Mouse (Mus musculus) adrenal gland, postnatal 36 days (tissue): ENCODE data around the gene Cpox. TPM values are rescaled to one million over a fixed set of nuclear protein-coding genes. Genes with fewer than 3 reads are reported as not detected.
A peak's percentile ranks its signal among the peaks of the same experiment; 100 is the strongest.

Experiments used
- DNase-seq, 2 experiments: peaks; one replicate each; pipeline ENCODE4 v3.0.0; 2021; ENCODE audit warnings: mixed read lengths in 1 of 2
- total RNA-seq, 2 experiments: library from RNA; stranded (reverse); gene quantifications; 2 replicates each; pipeline ENCODE4 v1.2.3; 2021

Gene Cpox
- total RNA-seq, 2 experiments from 2014 or later: 17.0 to 18.9 TPM

DNA sequence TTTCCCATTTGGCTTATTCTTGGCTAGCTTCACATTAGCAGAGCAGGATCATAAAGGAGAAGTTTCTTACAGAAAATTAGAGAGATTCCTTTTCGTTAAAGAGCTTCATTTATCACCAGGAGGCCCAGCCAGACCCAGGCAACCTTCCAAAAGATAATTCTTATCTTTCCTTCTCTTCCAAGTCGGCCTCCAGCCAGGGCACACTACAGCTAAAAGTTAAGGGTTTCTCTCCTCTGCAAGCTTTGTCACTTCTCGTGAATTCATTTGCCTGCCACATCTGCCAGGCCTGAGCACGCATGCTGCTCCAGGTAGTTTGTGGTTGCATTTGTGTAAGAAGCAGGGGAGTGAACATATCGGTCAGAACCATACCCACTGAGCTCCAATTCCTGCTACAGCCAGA, 828 bp upstream of the Cpox start:
- DNase-seq: peak; percentile 5 to 30

DNA sequence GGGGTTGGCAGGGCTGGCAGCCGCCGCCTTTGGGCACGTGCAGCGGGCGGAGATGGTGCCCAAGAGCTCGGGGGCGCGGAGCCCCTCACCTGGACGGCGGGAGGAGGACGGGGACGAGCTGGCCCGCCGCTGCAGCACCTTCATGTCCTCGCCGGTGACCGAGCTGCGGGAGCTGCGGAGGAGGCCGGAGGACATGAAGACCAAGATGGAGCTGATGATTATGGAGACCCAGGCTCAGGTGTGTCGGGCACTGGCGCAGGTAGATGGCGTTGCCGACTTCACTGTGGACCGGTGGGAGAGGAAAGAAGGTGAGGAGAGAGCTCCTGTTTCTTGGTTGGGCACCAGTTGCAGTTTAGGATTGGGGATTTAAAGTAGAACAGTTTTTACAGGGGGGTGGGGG, 551 bp downstream of the Cpox start:
- DNase-seq: no peak

DNA sequence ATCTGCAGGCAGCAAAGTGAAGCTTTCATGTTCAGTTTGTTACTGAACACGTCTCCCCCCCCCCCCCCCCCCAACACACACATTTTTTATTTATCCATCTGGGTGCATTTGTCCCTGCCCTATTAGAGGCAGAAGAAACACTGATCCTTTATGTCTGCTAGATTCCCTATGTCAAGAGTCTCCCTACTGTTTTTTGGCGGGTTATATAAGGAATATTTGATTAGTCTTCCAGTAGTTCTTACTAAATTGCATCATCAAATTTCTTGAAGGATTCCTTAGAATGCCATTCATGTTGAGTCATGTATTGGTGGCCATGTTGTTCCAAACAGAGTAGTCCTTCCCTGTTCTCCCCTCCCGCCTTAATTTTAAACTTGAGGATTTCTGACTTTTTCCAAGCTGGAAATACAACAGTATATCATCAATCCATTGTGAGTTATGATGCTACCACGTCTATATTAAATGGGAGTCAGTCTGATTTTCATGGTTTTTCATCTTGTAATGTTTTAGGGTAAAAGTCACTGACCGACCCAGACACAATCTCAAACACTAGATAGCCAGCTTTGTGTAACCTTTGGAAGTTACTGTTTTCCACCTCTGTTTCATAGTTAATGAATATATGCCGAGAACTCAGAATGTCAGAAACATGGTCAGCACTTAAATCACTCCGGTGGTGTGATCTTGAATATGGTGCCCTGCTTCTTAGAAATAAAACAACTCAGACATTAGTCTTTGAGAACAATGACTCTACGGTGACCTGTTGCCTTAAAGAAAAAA, 1.3 kb downstream of the Cpox start:
- no peak for DNase-seq

DNA sequence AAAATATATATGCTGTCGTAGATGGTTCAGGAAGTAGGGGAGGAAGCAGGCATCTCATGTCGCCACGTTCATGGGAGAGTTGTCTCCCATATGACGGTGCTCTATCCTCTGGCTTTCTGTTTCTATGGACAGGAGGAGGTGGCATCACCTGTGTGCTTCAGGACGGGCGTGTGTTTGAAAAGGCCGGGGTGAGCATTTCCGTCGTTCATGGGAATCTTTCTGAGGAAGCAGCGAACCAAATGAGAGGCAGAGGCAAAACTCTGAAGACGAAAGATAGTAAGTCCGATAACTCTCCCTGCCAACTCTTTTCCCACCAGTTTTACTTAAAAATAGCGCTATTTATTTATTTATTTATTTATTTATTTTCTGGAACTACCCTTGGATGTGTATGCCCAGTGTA, 2.3 kb downstream of the Cpox start:
- DNase-seq: no peak

DNA sequence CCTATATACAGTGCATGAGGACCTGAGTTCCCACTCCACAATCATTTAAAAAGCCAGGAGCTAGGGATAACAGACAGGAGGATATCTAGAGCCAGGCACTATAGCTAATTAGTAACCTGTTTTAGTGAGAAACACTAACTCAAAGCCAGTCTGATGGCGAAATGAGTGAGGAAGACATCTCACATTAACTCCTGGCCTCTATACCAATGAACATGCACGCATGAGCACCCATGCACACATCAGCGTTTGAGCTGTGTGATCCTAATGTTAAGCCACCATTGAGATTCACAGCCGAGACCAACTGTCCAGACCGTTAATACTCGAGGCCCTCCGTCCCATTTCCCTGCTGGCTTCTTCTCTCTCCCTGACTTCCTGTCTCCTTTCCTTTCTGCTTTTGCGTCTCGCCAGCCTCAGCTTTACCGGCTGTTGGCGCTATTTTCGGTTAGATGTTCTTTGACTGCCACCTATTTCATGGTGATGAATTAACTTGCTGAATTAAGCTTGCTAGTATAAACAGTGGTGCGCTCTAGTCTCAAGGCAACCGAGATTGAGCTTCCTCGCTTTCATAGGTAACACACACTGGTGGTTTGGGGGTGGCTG, 3.8 kb downstream of the Cpox start:
- DNase-seq: no peak

DNA sequence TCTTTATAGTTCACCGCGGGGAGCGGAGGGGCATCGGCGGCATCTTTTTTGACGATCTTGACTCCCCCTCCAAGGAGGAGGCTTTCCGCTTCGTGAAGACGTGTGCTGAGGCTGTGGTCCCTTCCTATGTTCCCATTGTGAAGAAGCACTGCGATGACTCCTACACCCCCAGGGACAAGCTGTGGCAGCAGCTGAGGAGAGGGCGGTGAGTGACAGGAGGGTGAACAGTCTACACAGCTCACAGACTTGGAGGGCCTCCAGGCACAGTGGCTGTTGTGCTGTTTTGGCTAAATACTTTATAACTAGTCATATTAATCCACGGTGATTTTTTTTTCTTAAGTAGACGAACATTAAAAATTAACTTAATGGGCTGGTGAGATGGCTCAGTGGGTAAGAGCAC, 5.2 kb downstream of the Cpox start:
- no peak for DNase-seq

DNA sequence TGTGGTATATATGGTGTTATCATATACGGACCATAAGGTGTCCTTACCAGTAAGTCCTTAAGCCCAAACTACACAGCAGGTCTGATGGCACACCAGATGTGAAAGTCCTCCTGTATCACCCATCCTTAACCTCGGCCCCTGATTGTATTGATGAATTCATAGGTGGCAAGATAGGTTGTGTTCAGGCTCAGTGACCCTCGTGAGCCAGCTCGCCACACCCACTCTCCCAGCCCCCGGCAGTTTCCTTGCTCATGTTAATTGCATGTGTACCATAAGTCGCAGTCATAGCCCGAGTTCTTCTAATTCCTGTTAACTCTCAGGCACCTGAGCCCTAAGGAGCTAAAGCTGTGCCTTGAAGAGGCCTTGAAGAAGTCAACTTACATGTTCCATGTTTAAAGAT, 6.1 kb downstream of the Cpox start:
- no peak for DNase-seq

DNA sequence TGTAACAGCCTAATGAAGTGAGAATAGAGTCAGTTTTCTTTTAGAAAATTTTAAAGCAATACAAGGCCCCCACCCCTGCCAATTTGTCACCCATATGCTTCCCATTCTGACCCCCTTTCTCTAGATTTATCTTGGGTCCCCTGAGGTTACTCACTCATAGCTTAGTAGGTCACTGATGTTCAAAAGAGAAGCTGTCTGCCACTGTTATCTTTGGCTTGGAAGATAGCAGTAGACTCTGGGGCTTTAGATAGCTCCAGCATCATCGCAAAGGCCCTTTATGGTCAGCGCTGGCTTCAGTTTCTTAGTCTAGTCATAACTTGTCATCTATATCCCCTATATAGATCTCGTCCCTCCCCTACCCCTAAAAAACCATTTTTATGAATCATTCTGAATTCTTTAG, 6.5 kb downstream of the Cpox start:
- DNase-seq: no peak

DNA sequence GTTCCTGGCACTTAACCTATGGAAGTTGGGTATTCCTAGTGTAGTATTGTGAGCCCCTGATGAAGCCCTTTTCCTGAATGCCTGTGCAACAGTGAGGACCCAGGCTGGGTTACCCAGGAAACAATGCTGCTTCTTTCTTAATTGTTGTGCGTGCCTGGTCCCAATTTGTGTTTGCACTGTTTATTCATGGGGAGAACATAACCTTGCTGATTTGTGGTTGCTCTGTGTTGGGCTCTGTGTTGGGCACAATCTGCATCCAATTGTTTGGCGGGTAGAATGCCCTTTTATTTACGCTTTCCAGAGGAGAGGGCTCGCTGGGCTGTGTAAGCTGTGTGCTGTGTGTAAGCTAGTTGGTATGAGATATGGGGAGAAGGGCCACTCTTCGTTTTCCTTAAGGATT, 7.4 kb downstream of the Cpox start:
- DNase-seq: no peak

DNA sequence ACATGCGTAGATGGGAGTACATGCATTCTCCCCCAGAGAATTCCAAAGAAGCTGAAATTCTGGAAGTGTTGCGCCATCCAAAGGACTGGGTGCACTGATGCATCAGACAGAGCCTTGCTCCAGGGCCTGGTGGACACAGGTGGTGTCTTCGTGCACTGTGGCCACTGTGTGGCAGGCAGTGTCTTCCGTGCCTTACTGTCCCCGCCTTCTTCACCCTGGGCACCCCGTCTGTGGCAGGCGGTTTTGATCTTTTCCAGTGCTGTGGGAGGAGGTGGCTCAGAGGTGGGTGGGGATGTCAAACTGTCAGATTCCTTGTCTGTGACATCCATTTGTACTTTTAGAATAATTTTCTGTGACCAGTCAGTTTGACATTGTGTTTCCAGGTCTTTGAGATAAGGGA, 8.6 kb downstream of the Cpox start:
- no peak for DNase-seq

DNA sequence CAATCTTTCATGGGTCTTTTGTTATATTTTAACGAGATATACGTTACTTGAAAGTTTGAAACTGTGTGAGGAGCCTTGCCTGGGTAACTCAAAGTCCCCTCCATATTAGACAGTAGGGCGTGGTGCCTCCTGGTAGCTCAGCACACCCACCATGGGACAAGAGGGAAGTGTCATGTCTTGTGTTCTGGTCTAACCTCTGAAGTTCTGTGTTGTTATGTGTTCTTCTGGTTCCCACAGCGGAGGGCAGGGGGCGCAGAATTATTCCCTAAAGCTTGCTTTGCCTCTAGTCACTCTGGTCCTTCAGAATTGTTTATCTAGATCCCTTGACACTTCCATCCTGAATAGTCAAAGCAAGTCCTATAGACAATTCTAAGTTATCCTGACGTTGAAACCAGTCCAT, 12.0 kb downstream of the Cpox start:
- no peak for DNase-seq

DNA sequence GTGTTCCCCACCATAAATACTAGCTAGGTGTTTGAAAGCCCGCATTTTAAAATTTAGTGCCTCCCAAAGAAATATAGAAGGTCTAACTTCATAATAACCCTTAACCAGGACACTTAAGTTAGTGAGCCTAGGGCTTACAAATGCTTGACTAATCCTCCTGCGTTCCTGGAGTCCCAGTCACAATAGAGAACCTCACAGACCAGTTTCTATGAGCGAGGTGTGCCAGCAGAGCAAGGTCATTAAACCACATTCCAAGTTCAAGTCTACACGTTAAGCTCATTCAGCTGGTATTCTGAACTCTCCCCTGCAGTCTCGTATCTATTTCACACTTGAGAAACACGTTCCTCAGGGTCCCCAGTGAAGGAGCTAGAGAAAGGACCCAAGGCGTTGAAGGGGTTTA, 12.8 kb downstream of the Cpox start:
- DNase-seq: no peak

DNA sequence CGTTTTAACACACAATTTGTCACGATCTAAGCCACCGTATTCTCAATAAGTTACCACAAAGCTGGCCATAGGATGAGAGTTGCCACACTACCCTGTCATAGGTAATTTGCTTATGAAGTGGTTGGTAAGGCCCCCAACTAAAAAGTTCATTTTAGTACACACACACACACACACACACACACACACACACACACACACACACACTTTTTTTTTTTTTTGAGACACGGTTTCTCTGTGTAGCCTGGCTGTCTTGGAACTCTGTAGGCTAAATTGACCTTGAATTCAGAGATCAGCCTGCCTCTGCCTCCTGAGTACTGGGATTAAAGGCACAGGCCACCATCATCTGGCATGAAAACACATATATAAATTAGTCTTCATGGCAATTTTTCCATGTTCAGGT, 13.8 kb downstream of the Cpox start:
- no peak for DNase-seq

DNA sequence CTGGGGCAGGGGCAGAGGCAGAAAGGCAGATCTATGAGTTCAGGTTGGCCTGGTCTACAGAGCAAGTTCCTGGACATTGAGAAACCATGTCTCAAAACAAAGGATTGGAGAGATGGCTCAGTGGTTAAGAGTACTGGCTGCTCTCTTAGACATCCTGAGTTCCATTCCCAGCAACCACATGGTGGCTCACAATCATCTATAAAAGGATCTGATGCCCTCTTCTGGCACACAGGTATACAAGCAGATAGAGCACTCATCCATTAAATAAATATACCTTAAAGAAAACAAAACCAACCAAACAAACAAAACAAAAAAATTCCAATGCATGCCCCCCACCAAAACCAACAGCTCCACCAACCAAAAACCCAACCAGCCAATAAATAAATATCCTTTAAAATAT, 14.4 kb downstream of the Cpox start:
- no peak for DNase-seq

DNA sequence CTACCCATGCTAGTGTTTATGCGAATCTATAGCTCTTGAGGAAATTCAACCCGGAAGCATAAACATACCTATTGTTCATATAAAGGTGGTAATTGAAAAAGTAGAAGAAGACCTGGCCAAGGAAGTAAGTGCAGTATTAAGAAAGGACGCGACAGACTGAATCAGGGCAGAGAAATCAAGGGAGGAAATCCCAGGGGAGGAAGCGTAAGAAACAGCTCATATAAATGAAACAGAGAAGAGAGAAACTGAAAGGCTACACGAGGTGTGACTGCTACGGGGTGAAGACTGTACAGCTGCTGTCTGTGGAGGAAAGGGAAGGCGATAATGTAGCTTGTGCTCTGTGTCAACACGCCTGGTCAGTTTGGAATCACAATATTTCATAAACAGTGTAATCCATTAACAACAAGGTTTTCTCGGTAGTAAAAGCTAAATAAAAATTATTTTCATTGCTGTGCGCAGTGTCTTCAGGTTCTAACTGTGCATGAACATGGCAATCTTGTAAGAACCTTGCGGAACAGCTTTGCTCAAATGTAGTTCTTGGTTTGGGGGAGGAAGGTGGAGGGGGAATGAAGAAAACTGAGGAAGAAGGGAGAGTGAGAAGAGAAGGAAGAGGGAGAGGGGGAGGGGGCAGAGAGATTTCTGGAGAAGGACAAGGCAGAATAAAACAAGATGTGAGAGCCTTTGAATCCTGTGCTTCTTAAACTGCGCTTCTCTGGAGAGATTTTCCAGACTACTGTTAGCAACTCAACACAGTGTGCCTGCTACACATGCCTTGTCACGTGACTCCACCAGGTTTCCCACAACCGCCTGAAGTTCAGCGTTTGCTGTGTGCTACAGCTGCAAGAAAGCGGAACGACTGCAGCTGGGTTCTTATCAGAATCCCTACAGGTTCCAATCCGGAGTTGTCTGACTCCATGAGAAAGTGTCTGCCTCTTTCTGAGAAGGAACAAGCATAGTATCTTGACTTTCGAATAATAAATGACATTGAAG, 15.8 kb downstream of the Cpox start:
- no peak for DNase-seq

DNA sequence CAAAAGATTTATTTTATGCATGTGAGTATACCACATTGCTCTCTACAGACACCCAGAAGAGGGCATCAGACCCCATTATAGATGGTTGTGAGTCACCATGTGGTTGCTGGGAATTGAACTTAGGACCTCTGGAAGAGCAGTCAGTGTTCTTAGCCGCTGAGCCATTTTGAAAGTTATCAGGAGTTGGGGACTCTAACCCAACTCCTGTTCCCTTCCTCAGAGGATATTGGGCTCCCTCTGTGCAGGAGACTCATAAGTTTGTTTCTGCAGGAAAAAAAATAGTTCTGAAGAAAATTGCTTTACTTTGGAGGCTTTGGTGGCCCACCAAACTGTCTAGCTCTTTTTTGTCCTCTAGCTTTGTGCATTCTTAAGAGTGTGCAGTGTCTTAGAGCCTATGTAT, 18.4 kb downstream of the Cpox start:
- DNase-seq: no peak

DNA sequence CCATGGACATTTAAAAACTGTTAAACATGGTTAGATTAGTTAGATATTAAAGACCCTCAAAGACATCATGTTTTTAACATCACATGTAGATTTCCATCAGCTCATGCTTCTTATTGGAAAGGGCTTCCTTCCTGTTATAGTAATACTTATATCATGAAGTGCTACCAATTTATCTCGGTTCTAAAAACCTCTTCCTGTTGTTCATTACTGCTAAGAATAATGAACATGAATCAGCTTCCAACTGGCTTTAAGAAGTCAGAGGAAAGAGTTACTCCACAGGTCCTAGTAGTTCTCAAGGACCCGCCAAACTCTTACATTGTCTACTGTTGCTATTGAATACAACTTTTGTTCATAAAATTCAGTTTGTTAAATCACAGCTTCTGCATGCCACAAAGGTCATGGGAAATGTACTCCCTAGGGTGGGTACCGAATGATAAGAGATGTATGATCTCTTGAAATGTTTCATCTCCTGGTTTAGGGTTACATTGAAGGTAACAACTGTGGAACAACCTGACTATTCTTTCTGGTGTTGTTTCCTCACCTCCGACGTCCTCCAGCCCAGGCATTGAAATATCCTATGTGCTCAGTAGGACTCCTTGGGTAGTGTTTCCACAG, 19.6 kb downstream of the Cpox start:
- DNase-seq: no peak

DNA sequence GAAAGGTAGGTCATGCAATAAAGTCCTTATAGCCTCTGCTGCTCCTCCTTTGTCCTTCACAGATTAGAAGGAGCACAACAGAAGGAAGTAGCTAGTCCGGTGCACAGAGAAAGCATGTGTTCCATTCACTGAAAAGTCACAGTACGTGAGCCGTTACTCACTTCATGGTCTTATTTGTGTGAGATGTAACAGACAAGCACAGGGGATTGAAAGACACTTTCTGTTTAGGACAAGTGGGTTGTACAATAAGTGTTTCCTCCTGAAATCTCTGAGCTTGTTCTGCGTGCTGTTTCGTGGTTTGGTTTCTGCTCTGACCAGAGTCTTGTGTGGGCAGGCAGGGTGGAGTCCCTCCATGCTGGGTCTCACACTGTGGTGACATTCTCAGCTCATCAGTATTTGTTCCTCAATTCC, 20.2 kb downstream of the Cpox start:
- no peak for DNase-seq

DNA sequence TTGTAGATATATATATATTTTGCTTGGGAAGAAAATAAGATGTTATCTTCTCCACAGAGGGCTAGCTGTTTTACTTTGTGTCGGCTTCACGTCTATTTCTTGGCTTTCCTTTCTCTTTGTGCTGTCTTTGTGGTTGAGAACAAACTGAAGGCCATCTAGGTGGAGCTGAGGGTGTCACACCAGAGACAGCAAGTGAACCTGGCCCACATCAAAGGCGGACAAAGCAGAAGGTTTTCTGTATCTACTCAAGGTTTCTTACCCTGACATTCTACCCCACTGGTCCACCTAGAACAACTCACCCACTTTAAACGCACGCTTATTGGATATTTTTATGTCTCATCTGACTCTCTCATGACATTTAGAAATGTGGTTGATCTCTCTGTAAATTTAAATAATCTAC, 24.0 kb downstream of the Cpox start:
- DNase-seq: no peak

DNA sequence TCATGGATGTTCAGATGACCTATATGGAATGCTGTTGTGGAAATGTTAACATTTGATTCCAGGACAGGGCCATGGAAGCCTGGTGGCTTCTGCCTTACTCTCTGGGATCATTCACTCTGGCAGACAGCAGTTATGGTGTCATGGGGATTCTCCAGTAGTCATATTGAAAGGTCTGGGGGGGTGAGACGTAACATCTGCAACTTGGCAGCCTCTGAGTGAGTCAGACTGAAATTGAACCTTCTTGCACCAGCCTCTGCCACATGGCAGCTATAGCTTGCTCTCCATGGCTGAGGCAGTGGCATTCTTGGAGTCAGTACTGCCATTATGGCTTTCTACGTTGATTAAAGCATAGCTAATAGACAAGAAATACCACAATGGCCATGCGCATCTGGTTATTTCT, 26.7 kb downstream of the Cpox start:
- no peak for DNase-seq

DNA sequence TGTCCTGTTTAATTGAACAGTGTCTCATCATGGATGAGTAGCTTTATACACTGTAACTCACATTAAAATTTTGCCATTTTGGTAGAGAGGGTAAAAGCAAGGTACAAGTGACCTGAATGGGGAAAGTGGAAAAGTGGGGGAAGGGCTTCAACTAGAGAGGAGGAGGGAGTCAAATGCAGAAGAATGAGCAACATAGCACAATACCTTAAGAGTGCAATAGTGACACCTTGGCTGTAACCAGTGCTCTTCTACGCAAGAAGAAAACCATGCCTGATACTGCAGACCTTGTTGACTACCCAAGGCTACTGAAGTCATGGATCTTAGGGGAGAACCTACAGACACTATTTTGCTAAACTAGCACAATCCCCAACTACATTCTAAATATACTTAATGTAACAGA, 27.2 kb downstream of the Cpox start:
- no peak for DNase-seq

DNA sequence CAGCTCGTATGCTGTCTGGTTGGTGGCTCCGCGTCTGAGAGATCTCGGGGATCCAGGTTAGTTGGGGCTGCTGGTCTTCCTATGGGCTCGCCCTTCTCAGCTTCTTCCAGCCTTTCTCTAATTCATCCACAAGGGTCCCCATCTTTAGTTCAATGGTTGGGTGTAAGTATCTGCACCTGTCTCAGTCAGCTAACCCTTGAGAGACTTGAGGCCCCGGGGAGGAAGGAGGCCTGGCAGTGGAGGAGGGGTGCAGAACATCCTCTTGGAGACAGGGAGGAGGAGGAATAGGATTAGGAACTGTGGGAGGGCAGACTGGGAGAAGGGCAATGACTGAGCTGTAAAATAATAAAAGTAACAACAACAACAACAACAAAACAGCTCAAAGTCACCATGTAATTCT, 30.1 kb downstream of the Cpox start:
- no peak for DNase-seq
